Mouse (Mus musculus) layer of hippocampus, adult 9-10 months (tissue): ENCODE measurements around the gene Camk2d.

Experiments
- DNase-seq: peaks from one replicate; pipeline ENCODE4 v3.0.0; 2022; ENCODE audit warnings: low spot score

Camk2d gene

DNA sequence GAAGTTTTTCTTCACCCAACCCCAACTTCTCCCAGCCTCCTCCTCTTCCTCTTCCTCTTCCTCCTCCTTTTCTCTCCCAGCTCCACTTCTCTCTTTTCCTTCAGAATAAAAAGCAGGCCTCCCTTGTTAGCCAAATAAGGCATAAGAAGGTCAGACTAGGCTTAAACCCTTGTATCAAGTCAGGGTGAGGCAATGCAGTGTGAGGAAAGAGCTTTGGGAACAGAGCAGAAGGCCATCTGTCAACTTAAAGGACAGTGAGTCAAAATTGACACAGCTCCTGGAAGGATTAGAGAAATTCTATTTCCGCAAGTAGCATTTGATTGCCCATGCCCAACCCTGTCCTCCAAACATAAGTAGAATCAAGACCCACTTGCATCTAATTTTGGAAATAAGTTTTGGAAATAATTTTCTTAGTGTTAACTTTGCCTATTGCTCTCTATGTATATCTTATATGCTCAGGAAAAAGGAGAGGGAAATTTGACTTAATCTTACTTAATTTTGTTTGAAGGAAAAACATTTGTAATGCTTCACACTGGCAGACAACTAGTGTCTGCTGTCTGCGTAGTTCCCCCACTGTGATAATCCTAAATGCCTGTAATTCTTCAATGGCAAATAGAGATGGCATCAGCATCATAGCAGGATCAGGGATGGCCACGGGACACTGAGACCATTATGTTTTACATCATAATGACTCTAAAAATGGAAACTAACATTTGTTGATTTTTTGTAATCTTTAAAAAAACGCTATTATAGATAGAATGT is 16.8 kb downstream of the Camk2d start:
- no peak for DNase-seq

DNA sequence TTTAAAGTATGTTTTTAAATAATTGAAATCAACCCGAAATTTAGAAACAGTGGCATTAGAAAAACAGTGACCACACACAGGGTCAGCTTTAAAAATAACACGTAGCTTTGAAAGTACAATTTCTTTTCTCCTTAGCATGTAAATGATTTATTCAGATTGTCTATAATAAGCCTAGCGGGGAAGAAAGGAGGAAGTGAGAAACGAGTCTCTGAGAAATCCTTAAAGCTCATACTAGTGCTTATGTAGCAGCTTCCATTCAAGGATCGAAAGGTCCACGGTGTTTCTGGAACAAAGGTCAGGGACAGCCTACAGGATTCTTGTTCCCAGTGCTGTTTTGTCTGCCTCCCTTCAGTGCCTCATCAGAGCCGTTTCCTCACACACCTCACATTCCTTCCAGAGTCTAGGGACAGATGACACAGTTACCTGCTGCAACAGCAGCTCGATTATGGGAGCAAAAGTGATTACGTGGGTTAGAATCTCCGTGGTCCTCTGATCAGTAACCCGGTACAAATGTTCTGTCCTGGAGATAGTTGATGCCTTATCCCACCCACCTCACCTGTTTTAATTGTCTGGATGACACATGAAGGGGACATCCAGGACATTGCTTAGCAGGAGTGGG is 17.5 kb downstream of the Camk2d start:
- no peak for DNase-seq

DNA sequence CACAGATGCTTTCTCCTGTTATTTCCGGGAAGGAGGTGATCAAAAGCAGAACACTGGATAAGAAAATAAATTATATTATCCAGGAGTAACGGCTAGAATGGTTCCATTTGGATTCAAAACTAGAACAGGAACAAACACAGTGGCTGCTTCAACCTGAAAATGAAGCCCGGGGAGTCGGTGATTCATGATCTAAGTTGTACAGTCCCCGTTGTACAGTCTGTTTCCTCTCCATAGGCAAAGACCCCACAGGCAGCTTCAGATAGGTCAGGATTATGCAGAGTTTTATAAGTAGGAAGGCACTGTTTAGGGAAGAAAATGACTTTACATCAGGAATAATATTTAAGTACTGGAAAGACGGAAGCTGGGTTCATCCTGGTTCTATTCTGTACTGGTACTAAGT is 19.2 kb downstream of the Camk2d start:
- DNase-seq, result no peak

DNA sequence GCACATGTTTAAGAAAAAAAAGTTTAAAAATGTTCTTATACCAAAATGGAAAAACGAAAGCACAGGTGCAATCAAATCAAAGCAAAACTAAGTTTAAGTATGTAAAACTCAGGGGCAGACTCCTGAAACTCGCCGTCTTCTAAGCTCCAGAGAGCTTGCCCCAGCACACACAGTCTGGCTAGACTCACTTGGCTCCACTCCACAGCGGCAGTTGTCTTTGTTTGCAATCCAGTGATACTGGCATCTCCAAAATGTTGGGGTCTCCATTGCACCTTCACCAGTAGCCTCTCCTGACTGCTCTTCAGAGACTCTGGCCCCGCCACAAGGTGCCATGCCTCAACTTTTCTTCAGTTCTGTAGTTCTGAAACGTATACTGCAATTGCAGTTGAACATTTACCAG is 24.1 kb downstream of the Camk2d start:
- no peak for DNase-seq

DNA sequence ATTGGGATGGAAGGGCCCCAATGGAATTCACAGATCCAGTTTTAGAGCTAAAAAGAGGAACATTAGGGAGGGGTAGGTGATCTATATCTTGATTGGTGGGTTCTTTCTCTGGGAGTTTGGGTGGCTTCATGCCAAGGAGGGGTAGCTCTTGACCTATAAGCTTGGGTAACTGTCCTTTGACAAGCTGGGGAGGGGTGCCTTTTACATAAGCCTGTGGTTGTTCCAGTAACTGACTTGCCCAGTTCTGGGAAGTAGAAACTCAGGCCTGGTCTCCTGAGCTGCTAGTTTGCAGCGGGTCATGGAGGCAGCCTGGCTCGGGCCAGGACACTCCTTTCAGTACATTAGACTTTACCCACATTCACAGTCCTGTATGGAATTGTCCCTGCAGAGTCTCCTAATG is 26.4 kb downstream of the Camk2d start:
- no peak for DNase-seq

DNA sequence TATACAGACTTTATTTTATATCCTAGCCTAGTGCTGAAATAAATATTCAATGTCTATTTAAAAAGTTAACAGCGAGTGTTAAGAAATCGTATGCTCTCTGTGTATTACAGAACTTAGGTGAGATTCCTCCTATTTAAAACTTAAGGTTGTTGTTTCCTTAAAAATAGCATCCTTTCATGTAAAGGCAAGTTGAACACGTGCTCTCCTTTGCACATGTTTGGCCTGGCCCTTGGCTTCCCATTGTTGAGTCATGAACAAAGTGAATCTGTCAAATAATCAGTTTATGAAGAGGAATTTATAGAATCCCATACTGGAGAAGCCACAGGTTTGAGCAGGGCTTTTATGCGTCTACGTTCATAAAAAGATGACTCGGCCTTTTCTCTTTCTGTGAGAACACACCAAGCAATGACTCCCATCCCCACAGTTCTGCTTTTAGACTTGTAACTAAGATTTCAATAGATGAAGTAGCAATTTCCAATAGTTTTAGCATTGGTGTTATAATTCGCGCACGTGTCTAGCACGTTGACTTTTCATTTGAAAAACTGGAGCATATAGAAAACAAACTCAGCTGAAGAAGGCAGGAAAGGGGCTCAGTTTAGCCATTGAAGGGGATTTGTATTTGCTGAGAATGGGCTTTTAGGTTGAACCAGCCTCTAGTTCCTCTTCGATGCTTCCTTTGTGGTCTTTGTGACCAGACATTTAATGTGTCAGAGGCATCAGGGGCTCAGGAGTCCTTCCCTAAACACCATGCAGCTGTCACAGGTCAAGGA is 29.1 kb downstream of the Camk2d start:
- DNase-seq, result no peak

DNA sequence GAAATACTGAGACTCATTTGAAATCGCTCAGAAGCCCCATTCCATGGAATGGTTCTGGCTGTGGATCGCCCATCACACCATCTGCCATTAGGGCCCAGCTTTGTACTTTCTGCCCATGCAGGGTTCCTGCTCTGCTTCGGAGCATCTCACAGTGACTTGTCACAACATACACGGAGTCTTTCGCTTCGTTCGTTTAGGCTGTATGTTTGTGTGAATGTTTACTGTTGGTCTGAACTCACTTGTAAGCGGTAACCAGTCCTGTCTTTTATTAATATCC is 29.6 kb downstream of the Camk2d start:
- DNase-seq, result no peak

DNA sequence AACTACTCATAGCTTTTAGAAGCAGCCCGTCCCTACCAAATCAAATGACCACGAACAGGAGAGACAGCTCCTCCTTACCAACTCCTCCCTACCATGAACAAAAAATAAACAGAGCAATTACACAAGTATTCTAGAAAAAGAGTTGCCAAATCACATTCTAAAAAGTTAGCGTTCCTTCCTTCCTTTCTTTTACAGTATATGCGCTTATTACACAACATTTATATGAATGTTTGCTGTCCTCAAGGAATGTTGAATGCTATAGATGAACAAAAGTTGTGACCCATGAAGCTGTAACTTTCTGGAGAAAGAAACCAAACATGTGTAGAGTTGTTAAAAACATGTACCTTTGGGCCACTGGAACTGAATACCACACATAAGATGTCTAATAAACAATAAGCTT is 31.9 kb downstream of the Camk2d start:
- DNase-seq, result no peak

DNA sequence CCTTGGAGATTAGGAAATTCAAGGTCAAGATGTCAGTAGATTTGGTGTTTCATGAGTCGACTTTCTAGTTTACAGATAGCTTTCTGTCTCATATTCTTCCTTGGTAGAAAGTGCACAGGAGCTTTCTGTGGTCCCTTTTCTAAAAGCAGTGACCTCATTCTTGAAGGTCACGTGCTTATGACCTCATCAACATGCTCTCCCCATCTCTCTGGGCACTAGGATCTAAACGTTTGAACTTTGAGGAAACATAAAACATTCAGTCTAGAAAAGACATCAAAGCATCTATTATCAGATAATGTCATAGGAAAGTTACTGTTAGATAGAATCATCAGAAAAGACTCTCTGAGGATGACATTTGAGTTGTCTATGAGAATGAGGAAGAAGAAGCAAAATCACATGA is 32.3 kb downstream of the Camk2d start:
- no peak for DNase-seq

DNA sequence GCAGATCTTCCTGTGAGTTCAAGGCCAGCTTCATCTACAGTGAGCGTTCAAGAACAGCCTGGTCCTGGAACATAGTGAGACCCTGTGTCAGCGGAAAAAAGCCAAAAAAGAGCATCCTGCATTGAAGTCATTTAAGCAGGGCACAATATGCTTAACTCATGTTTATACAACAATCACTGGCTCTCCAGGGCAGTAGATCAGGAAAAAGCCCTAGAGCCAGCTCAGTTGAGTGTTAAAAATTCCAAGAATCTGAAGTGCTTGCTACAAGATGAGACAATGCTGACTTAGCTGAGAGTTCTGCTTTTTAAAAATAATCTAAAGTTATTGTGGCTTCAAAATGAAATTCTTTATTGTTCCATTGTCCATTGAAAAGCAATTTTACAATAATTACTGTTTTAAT is 32.9 kb downstream of the Camk2d start:
- DNase-seq, result no peak

DNA sequence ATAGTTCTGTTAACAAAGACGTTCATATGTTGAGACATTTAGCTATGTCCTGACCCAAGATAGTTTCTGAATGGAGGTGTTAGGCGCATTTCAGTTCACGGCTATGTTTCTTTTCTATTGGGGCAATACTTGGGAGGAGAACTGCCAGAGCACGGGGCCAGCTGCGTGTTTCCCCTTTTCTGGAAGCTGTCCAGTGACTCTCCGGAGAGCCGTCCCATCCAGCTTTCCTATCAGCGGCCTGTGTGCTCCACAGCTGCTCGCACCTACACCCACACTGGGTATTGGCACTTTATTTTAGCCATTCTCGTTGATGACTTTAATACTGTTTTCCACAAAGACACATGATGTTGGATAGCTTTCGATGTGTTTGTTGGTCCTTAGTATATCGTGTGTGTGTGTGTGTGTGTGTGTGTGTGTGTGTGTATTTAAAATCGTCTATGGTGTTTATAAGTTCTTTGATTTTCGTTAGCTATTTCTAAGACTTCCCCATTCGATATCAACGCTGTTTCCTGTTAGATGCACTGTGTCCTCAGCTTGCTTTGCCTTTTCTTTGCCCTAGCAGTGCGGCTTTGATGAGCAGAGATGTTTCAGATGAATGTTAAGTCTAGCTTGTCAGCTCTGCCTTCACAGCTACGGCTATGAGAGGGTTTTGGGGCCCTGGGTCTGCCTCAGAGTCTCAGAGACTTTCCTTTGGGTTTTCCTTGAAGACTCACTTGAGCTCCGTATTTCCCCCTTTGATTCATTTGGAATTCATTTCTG is 34.2 kb downstream of the Camk2d start:
- no peak for DNase-seq

DNA sequence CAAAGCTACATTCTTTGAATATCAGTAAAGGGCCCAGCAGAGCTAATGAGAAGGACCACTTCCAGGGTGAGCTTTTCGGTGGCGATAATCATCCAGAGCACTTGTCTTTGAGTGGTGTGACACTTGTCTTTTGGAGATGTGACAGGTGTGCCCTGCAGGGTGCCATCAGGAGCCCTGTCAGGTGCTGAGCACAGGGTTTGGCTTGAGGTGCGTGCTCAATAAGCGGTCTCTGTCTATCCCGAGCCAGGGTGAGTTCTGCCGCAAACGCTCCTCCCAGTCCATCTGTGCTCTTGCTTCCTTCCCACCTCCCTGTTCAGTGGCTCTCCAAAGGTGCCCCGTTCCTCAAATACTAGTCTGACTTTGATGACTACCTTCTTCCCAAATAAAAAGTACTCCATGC is 35.5 kb downstream of the Camk2d start:
- no peak for DNase-seq

DNA sequence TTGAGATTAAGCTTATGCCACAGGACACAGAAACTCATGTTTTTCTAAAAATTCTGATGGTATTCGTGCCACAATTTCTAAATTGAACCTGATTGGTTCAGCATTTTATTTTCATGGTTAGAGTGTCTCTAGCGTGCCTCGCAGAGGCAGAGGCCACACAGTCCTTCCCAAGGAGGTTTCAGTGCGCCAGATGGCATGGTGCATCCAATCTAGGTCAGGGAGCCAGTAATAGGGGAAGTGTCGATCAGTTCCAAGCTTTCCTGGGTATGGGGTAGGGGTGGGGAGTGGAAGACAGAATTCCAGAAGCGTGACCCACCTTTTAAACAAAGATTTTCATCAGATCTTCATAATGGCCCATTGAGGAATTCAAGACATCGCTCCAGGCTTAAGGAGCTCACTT is 36.5 kb downstream of the Camk2d start:
- no peak for DNase-seq

DNA sequence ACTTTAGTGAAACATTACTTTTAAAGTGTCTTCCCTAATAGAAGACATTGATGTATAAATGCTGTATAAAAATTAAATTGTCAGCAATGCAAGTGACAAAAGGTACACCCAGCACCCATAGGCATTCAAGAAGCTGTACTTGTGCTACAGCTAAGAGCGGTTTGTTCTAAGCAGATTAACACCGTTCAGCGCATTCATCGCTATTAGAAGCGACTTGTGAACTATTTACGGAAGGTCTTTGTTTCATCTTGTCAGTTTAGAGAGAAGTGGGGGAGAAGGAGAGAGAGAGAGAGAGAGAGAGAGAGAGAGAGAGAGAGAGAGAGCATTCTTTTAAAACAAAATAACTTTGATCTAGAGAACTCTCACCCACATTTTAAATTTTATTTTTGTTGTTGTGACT is 38.1 kb downstream of the Camk2d start:
- DNase-seq, result no peak

DNA sequence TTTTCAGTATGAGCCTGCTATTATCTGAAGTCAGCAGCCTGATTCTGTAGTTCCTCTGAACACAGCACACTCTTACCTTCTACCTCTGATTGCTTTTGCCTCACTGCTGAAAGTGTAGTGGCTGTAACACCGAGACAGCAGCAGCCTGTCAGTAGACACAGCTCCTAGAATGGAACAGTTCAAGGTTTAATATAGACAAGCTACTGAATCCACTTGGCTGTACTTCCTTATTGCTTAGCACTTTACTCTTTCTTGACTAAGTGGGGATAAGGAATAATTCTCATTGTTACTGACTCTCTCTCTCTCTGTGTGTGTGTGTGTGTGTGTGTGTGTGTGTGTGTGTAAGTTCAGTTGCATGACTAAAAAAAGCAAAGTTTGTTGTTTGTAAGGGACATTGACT is 42.2 kb downstream of the Camk2d start:
- DNase-seq, result no peak

DNA sequence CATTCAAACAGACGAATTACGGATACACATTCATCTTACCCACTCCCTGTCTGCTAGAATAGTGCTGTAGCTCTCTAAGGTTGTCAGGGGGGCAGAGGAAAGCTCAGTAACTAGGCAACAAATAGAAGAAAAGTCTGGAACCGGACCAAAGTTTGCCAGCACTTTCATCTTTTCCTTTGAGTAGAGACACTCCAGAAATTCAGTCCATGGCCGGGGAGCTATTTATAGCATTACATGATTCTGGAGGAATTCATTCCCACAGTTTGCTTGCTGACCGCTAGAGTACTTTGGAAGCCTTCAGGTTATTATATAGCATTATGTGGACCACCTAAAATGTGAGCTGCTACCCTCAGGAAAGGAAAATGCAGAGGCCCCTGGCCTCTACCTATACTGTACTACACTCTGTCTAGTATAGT is 43.0 kb downstream of the Camk2d start:
- DNase-seq, result no peak

DNA sequence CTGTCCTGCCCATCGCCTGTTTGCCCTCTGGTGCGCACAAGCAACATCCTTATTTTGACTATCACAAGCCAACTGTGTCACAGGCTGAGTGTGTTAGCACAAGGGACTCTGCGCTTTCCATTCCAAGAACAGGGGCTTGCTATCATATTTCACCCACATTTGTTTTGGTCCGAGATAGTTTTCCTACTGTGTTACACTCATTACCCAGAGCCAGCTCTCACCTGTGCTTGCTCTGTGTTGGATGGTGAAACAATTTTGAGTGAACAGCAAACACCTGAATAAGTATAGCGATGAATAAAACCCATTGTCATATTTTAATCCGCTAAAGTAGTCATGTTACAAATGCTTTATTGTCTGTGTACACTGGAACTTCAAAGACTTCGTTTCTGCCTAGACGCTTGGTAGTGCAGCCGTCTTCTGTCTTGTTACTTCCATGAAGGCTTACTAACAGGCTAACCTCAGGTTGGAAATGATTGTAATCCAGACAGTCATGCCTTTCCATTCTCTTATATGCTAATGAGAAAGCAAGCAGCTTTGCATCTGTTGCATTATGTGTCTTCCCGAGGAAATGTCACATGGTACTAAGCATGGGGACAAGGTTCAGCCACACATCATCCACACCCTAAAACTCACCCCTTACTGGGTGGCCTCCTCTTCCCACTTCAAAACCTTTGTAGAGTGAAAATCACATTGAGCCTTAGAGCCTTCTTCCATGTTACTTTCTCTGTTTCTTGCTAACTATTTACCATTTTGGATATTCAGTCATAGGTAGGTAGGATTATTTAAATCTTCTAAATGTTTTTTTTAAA is 44.5 kb downstream of the Camk2d start:
- no peak for DNase-seq

DNA sequence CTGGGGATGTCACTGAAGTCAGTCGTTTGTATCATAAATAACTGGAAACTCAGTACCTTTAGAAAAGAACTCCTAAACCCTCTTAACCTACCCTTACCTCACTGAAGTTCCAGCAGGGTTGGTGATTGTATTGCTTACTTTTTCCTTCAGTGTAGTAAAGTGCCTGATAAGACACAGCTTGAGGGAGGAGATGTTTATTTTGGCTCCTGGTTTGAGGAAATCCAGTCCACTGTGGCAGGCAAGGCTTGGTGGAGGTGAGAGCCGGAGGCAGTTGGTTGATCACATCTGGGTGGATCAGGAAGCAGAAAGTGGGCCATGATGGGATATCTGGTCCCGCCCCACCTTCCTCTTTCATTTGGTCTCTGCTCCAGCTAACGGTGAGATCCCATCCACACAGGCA is 45.3 kb downstream of the Camk2d start:
- DNase-seq, result no peak

DNA sequence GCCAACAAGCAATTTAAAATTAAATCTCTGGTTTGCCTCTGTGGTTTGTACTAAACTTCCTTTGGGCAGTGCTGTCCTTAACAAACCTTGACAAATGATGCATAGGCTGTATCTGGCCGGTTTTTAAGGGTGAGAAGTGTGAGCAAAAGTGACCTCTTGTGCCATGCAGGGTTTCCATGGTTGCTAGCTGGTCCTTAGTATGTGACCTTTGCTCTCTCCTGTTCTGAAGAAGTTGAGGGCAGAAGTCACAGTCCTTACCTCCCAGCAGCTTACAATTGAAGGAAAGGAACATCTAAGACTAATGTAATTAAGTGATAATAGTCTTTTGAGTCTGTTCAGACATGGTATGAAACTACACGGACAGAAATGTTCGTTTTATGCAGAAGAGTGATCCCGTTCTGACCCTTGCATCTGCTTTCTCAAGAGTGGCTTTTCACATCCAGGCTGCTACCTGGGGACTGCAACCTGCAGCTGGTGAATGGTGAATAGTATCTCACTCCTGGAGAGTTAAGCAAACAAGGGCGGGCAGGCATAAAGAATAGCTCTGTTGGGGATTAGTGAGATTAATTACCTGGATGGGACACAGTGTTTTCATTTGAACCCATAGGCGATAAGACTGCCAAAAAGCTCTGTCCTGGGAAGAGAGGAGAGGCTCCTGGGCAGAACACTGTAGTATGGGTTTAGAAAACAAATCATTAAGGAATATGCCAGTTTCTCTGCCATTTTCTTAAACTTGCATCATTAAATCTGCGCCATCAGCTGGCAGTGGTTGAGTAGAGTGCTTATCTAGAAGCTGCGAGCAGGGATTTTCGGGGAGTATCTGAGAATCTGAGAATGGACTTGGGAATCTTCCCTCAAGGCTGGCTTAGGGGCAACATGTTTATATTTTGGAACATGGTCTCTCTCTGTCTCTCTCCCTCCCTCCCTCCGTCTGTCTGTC is 47.2 kb downstream of the Camk2d start:
- DNase-seq, result no peak

DNA sequence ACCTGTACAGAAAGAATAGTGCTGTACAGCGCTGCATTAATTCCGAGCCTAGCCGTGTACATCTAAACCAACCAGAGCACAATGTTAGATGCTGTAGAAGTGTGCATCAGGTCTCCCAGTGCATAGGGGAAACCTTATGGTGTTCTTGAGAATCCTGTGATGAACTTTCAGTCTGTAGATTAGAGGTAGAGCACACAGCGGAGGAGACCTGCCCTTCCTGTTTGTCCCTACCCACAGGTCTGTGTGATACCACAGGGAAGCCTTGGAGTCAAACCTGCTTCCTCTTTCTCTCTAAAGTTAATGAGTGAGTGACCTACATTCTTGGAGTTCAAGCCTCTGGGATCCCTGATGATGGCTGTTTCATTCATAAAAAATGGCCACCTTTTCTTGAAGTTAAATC is 54.2 kb downstream of the Camk2d start:
- DNase-seq, result no peak

DNA sequence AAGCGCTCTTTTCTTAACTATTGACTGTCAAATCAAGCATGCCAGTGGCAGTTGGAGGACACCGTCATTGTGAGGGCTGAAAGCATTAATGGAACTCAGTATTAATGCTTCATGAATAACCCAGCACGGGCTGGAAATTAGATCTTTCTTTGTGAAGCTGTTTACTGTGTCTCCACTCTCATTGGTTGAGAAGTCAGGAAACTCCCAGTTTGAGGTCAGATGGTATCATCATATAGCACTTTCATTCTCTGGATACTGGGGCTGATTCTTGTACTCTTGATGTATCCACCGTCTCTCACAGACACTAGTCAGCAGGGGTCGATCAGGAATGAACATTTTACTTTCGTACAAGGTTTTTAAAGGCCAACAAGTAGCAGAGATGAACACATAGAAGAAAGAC is 54.6 kb downstream of the Camk2d start:
- no peak for DNase-seq
